Mouse (Mus musculus): ENCODE measurements around the gene Lrrc56. TPM values are rescaled to one million over a fixed set of nuclear protein-coding genes. Genes with fewer than 3 reads are reported as not detected.

Gene Lrrc56
- polyA plus RNA-seq (2015; fragmentation: Nextera tagmentation; extraction: Ambion mirVana), result 5.4 and 7.2 TPM in 2 replicates

- Histone ChIP-seq H3K4me2 (peak within 1 kb of the TSS; percentile 98), H3K4me1 (peaks cover 25% of the 10 kb centered on the region), H3K36me3 (peaks cover 28% of the 10 kb centered on the region), H3K9me3 (no peaks in the 10 kb centered on the region), H3K27ac (peak within 1 kb of the TSS; percentile 91), H3K9ac (peak within 1 kb of the TSS; percentile 92), H3K4me3 (replicated peaks) (peak within 1 kb of the TSS; percentile 92), H3K27me3 (replicated peaks) (no peaks in the 10 kb centered on the region)
- WGBS, result 0% methylated on average over 35 of the region's 39 CpGs
- ATAC-seq (ENCODE audit: insufficient read depth, low FRiP score, low read depth), result peak; percentile 94
Measured at GRCm38 (mm10) chr7:141193948-141194347, at the start of gene Lrrc56, which contains the start of gene Hras. TSS of gene Lrrc56 (plus strand) at chr7:141194157. TSS of gene Hras (minus strand) at chr7:141194005.

DNA sequence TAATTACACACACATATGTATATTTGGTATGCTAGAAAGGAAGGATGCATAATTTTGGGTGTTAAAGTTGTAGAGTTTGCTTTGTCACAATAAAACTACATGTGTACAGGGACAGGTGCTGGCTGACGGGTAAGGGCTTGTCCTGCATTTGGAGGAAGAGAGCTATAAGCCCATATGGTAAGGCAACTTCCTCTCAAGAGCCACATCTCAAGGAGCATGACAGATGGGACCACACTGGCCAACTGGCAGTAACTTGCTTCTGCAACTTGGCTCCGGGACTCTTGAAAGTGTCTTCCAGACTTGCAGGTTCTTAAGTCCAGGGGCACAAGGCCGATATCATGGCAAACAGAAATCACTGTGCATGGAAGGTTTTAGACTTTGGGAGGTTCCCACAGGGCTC, 49.3 kb upstream of the Lrrc56 start:
- no peak overlapping the region for H3K4me2 ChIP-seq
- WGBS, result 89% methylated on average over 3 of the region's 3 CpGs
- no peaks in the 10 kb centered on the region for H3K9me3 ChIP-seq
- H3K27ac ChIP-seq, result no peak overlapping the region
- no peak overlapping the region for H3K9ac ChIP-seq
- no peak for ATAC-seq (ENCODE audit: insufficient read depth, low FRiP score, low read depth)
- no peaks in the 10 kb centered on the region for H3K27me3 ChIP-seq (replicated peaks)
- no peak overlapping the region for H3K4me3 ChIP-seq (replicated peaks)
- no peaks in the 10 kb centered on the region for H3K4me1 ChIP-seq
- peaks cover 3% of the 10 kb centered on the region; the same call in 1 of the 2 replicates for H3K36me3 ChIP-seq

DNA sequence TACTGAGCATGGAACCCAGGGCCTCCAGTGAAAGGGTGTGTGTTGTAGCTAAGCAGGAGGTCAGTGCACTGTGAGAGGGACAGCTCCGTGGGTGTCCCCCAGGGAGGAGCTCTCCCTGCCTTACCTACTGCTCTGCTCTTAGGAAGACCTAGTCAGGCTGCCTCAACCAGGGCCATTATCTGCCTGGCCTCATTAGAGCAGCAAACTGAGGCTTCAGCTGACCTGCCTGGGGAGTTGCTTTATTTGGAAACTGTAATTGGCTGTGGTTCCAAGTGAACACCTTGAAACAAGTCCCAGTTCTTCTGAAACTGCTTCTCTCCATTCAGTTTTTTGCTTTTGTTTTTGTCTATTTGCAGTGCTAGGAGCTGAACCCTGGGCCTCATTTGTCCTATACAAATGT, 48.6 kb upstream of the Lrrc56 start:
- WGBS, result 69% methylated on average over 1 of the region's 1 CpGs
- H3K27me3 ChIP-seq (replicated peaks), result no peaks in the 10 kb centered on the region
- no peak overlapping the region for H3K27ac ChIP-seq
- no peak for ATAC-seq (ENCODE audit: insufficient read depth, low FRiP score, low read depth)
- no peak overlapping the region for H3K9ac ChIP-seq
- H3K4me2 ChIP-seq, result no peak overlapping the region
- H3K4me3 ChIP-seq (replicated peaks), result no peak overlapping the region
- H3K36me3 ChIP-seq, result peaks cover 3% of the 10 kb centered on the region; the same call in 1 of the 2 replicates
- no peaks in the 10 kb centered on the region for H3K9me3 ChIP-seq
- no peaks in the 10 kb centered on the region for H3K4me1 ChIP-seq

DNA sequence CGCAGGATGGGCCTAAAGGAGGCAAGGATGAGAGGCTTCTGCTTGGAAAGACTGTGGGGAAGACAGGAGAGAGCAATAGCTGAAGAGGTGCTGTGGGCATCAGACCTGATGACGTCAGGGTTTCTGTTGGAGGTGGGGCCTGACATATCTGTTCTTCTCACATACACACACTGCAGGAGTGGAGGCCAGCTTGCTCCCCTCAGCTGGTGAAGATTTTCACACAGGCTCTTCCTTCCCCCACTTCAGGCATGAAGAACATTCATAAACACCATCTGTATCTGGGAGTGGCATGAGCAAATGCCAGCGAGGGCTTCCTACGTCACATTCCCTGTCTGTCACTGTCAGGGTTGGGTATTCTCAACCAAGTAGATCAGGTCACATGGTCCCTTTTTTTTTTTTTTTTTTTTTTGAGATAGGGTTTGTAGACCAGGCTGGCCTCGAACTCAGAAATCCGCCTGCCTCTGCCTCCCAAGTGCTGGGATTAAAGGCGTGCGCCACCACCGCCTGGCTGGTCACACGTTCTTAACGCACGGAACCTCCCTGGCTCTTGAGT, 47.8 kb upstream of the Lrrc56 start:
- ATAC-seq (ENCODE audit: insufficient read depth, low FRiP score, low read depth), result peak; percentile 41; the same call in 1 of the 2 replicates
- peaks cover 3% of the 10 kb centered on the region for H3K36me3 ChIP-seq

GRCm38 (mm10) chr7:141147044-141147443, 46.9 kb upstream of the Lrrc56 start:
- Histone ChIP-seq H3K36me3 (peaks cover 10% of the 10 kb centered on the region), H3K4me1 (no peaks in the 10 kb centered on the region), H3K27ac (no peak overlapping the region), H3K4me3 (replicated peaks) (no peak overlapping the region), H3K4me2 (no peak overlapping the region), H3K9me3 (no peaks in the 10 kb centered on the region), H3K27me3 (replicated peaks) (no peaks in the 10 kb centered on the region), H3K9ac (no peak overlapping the region)
- 85% methylated on average over 6 of the region's 6 CpGs for WGBS
- ATAC-seq (ENCODE audit: insufficient read depth, low FRiP score, low read depth), result no peak

More for the DNA sequence above, 47.8 kb upstream of the Lrrc56 start:
- no peak overlapping the region for H3K27ac ChIP-seq
- no peaks in the 10 kb centered on the region for H3K27me3 ChIP-seq (replicated peaks)
- no peak overlapping the region for H3K4me3 ChIP-seq (replicated peaks)
- no peaks in the 10 kb centered on the region for H3K9me3 ChIP-seq
- H3K4me1 ChIP-seq, result no peaks in the 10 kb centered on the region
- H3K9ac ChIP-seq, result no peak overlapping the region
- H3K4me2 ChIP-seq, result no peak overlapping the region
- 92% methylated on average over 12 of the region's 12 CpGs for WGBS

DNA sequence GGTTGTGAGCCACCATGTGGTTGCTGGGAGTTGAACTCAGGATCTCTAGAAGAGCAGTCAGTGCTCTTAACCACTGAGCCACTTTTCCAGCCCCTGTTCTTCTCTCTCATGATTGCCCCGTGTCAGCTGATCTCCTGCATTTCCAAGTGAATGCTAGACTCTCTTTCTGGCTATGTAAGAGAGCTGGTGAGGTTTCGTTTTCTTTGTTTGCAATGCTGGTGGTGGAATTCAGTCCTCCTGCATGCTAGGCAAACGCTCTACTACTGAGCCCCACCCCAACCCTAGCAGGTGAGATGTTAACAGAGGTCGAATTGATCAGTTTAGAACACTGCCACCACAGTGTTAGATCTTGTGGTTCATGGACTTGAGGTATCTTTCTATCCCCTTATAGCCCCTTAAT, 45.3 kb upstream of the Lrrc56 start:
- Histone ChIP-seq H3K4me1 (no peaks in the 10 kb centered on the region), H3K9me3 (no peaks in the 10 kb centered on the region), H3K27ac (no peak overlapping the region), H3K36me3 (peaks cover 18% of the 10 kb centered on the region), H3K9ac (no peak overlapping the region), H3K27me3 (replicated peaks) (no peaks in the 10 kb centered on the region), H3K4me2 (no peak overlapping the region), H3K4me3 (replicated peaks) (no peak overlapping the region)
- no peak for ATAC-seq (ENCODE audit: insufficient read depth, low FRiP score, low read depth)
- 56% methylated on average over 4 of the region's 4 CpGs for WGBS

DNA sequence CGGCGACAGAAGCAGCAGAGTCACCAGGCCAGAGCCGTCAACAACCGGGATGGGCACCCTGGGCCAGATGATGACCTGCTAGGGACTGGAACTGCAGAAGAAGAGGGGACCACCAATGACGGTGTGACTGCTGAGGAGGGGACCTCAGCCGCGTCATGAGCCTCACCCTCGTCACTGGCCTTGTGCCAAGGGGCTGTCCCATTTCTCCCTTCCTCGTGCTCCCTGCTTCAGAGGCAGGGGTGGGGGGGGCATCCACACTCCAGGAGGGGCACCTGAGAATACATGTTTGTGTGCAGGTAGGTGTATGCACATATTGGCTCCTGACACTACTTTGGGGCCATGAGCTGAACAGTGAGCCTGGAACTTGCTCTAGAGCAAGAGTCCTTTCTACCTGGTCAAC, 38.6 kb upstream of the Lrrc56 start:
- no peak for ATAC-seq (ENCODE audit: insufficient read depth, low FRiP score, low read depth)
- Histone ChIP-seq H3K4me1 (no peaks in the 10 kb centered on the region), H3K27me3 (replicated peaks) (no peaks in the 10 kb centered on the region), H3K27ac (no peak overlapping the region), H3K4me2 (no peak overlapping the region), H3K36me3 (peaks cover 37% of the 10 kb centered on the region), H3K9ac (no peak overlapping the region), H3K4me3 (replicated peaks) (no peak overlapping the region), H3K9me3 (no peaks in the 10 kb centered on the region)
- 76% methylated on average over 9 of the region's 9 CpGs for WGBS

DNA sequence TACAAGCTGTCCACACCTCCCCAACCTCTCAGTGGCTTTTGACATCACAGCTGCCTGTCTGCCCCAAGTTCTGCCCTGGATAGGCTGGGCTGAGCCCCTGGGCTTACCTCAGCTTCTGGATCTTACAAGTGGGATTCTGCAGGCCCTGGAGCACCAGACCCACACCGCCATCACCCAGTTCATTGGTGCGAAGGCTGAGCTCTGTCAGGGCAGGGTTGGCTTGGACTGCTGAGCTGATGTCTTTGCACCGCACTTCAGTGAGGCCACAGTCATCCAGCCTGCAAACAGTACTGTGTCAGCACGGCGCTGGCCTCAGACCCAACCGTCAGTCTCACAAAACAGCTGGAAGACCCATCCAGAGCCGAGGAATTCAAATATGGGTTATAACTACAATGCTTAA, 29.6 kb upstream of the Lrrc56 start:
- H3K4me1 ChIP-seq, result peaks cover 35% of the 10 kb centered on the region
- H3K9ac ChIP-seq, result no peak overlapping the region
- 0 out of 2 replicates have a peak overlapping the region, but pooled peaks have one; percentile 13 for H3K4me2 ChIP-seq
- H3K4me3 ChIP-seq (replicated peaks), result no peak overlapping the region
- no peaks in the 10 kb centered on the region for H3K27me3 ChIP-seq (replicated peaks)
- no peaks in the 10 kb centered on the region for H3K9me3 ChIP-seq
- no peak for ATAC-seq (ENCODE audit: insufficient read depth, low FRiP score, low read depth)
- peaks cover 49% of the 10 kb centered on the region for H3K36me3 ChIP-seq
- peak overlapping the region; percentile 61 for H3K27ac ChIP-seq
- 90% methylated on average over 7 of the region's 7 CpGs for WGBS

DNA sequence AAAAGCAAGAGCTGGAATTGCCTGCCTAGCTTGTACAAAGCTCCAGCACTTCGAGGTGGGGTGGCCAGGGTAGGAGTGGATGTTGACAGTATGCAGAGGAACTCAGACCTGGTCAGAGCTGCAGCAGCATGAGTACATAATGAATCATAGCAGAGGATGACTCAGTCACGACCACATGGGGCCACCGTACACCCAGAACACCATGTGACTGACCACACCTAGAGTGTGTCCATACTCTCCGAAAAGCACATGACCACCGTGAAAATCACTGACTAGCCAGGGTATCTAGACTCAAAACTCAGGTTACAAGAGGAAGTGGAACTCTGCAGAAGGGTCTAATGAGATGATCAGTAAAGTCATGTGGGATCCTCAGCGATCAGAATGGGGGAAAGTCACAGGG, 29.1 kb upstream of the Lrrc56 start:
- no peak overlapping the region for H3K4me3 ChIP-seq (replicated peaks)
- 0 out of 2 replicates have a peak overlapping the region, but pooled peaks have one; percentile 13 for H3K4me2 ChIP-seq
- H3K4me1 ChIP-seq, result peaks cover 40% of the 10 kb centered on the region
- peak overlapping the region; percentile 61 for H3K27ac ChIP-seq
- WGBS, result 64% methylated on average over 6 of the region's 6 CpGs
- H3K27me3 ChIP-seq (replicated peaks), result no peaks in the 10 kb centered on the region
- no peaks in the 10 kb centered on the region for H3K9me3 ChIP-seq
- peaks cover 46% of the 10 kb centered on the region for H3K36me3 ChIP-seq
- ATAC-seq (ENCODE audit: insufficient read depth, low FRiP score, low read depth), result peak; percentile 74
- H3K9ac ChIP-seq, result no peak overlapping the region

DNA sequence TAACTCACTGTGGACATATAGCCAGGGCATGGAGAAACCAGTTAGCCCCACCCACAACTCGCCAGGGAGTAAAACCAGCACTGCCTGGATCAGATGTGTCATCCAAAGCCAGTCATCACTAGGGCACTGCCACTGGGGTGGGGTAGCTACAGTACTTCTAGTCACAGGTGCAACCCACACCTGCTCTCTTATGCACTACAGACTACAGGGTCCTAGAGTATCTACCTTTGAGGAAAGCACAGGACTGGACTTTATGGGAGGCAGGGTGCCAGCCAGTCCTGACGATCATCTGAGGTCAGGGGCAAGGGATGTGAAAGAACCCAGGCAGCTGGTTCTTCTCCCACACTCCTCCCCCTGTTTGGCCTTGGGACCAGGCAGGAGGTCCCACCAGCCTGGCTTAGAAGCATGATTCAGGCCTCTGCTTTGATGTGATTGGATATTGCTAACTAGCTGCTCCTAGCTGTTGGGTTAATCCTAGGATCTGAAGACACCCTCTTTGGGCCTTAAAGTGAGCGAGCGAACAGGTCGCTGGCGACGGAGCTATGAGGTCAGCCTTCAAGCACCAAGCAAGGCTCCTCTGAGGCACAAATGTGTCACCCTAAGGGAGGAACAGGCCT, 25.9 kb upstream of the Lrrc56 start:
- Histone ChIP-seq H3K9ac (peak overlapping the region; percentile 42; the same call in 1 of the 2 replicates), H3K9me3 (no peaks in the 10 kb centered on the region), H3K4me2 (peak overlapping the region; percentile 66), H3K4me1 (peaks cover 41% of the 10 kb centered on the region), H3K27ac (peak overlapping the region; percentile 92), H3K27me3 (replicated peaks) (no peaks in the 10 kb centered on the region), H3K4me3 (replicated peaks) (peak overlapping the region; percentile 64), H3K36me3 (peaks cover 20% of the 10 kb centered on the region)
- WGBS, result 11% methylated on average over 7 of the region's 7 CpGs
- peak; percentile 16 for ATAC-seq (ENCODE audit: insufficient read depth, low FRiP score, low read depth)

- Histone ChIP-seq H3K4me3 (replicated peaks) (peak overlapping the region; percentile 64), H3K36me3 (peaks cover 15% of the 10 kb centered on the region), H3K4me1 (peaks cover 45% of the 10 kb centered on the region), H3K9me3 (no peaks in the 10 kb centered on the region), H3K4me2 (peak overlapping the region; percentile 66), H3K27ac (peak overlapping the region; percentile 92), H3K27me3 (replicated peaks) (no peaks in the 10 kb centered on the region), H3K9ac (peak overlapping the region; percentile 42; the same call in 1 of the 2 replicates)
- WGBS, result under 1% methylated on average over 22 of the region's 22 CpGs
- ATAC-seq (ENCODE audit: insufficient read depth, low FRiP score, low read depth), result peak; percentile 67
Measured at GRCm38 (mm10) chr7:141168518-141168953, 25.4 kb upstream of the Lrrc56 start.

GRCm38 (mm10) chr7:141169300-141169699, 24.7 kb upstream of the Lrrc56 start:
- Histone ChIP-seq H3K9ac (no peak overlapping the region), H3K27ac (peak overlapping the region; percentile 92)
- 39% methylated on average over 1 of the region's 1 CpGs for WGBS

More at GRCm38 (mm10) chr7:141169300-141169699, 24.7 kb upstream of the Lrrc56 start:
- Histone ChIP-seq H3K9me3 (no peaks in the 10 kb centered on the region), H3K4me2 (peak overlapping the region; percentile 66), H3K4me1 (peaks cover 39% of the 10 kb centered on the region), H3K27me3 (replicated peaks) (no peaks in the 10 kb centered on the region), H3K36me3 (peaks cover 7% of the 10 kb centered on the region; the same call in 1 of the 2 replicates), H3K4me3 (replicated peaks) (no peak overlapping the region)
- ATAC-seq (ENCODE audit: insufficient read depth, low FRiP score, low read depth), result no peak

Data from stomach, embryonic 15.5 days (tissue).